Mouse (Mus musculus): ENCODE results near the gene Fxyd7.

Gene Fxyd7

DNA sequence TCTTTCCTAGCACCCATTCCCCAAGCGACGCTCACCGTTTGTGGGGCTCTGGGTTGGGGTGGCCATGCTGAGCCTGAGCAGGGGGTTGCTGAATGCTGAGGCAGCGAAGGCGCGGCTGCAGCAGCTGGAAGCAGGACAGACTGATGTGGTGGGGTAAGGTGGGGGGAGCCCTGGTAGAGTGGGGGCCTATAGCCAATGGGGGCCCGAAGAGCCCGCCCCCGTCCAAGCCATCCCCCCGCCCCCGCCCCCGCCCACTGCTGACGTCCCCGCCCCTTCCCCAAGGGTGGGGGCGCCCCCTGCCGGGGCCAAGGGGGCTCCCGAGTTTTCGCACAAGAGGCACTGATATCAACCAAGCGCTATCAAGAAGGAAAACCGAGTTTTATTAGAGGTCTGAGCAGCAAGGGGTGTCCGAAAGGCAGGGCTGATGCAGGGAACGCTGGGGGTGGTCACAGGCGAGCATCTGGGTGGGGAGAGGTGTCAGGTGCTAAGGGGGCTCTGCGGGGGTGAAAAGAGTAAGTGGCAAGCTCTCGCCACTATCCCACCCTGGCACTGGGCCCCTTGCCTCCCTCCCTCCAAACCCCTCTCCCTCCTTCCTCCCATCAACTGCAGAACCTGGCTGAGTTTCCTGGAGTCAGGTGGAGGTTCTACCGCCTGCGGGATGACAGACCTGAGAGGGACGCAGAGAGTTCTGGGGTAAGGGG, at the start of gene Fxyd7:
Gene Fxyd7, minus strand, starts transcription at position 147 of the 701 bp plus-strand sequence.
- peak; percentile 69 for DNase-seq

DNA sequence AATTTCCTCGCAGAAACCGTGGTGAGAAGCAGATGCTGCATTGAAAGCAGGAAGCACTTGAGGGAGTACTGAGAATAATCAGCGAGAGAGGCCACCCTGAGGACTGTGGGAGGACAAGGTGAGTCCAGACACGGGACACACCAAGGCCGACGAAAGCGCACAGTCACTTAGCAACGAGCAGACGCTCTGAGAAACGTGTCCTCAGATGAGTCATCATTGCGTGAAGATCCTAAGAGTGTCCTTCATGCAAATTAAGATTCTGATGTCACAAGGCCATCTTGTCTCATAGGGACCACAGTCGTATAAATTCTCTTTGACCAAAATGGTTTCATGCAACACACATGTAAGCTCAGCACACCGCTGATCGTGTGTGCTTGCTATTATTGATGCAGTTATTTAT, 49.5 kb upstream of the Fxyd7 start:
- no peak for DNase-seq

DNA sequence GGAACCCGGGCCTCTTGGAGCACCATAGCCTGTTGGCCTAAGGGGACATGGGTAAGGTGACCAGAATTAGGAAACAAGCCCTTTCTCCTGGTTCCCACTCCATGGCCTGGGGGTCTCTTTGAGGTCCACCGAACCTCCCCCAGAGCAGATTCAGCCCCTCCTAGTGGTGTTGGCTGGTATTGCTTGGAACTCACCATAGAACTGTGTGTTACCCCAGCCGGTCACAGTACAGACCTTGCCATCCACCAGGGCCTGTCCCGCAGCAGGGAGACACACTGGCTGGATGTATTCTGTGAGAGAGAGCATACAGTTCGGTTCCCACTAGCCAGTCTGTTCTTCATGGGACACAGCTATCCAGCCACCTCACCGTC, 48.3 kb upstream of the Fxyd7 start:
- peak; percentile 51 for DNase-seq

GRCm38 (mm10) chr7:31098697-31099611, 47.7 kb upstream of the Fxyd7 start:
- DNase-seq, result peak; percentile 43

DNA sequence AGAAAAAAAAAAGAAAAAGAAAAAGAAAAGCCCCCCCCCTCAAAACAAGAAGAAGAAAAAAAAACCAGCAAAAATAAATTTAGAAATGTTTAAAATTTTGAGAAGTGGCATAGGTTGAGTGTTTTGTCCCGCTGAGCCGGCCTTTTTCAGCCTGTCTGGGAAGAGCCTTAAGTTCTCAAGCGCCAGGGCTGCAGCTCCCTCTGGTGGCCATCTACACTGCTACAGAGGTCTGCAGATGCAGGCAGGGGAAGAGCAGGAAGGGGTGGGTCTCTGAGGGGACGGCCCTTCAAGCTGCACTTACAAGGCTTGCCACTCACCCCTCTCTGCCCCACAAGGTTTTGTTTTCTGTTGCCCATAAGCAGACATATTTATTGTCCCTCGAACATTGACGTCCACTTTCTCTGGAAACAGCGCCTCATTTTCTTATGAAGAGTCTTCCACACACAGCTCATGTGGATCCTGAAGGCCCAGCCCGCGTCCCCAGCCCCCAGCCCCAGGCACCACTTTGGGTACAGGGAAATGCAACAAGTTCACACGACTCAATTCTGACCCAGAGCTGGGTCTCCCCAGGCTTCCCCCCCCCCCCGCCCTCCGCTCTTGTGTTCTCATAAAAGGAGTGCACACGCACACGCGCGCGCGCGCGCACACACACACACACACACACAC, 46.4 kb upstream of the Fxyd7 start:
- peak; percentile 94 for DNase-seq

GRCm38 (mm10) chr7:31096892-31097564, 45.8 kb upstream of the Fxyd7 start:
- DNase-seq, result no peak

GRCm38 (mm10) chr7:31094774-31095501, 43.7 kb upstream of the Fxyd7 start:
- peak; percentile 78 for DNase-seq

- no peak for DNase-seq
Measured at GRCm38 (mm10) chr7:31089721-31090120, 38.5 kb upstream of the Fxyd7 start.

DNA sequence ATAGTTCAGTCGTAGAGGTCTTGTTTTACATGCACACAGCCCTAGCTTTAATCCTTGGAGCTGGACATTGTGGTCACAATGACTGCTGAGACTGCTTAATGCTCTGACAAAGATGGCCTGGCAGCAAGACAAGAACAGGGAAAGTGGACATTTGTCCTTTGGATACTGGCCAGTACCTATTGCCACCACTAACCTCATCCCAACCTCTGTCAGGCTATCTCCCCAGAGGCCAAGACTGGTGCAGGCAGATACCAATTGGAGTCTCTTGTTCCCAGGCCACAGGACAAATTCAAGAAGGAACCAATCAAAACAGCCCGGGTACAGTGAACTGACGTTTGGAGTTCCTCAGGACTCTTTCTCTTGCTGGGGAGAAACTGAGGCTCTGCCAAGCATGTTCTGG, 36.9 kb upstream of the Fxyd7 start:
- DNase-seq, result no peak

GRCm38 (mm10) chr7:31087262-31087661, 36.0 kb upstream of the Fxyd7 start:
- DNase-seq, result no peak

DNA sequence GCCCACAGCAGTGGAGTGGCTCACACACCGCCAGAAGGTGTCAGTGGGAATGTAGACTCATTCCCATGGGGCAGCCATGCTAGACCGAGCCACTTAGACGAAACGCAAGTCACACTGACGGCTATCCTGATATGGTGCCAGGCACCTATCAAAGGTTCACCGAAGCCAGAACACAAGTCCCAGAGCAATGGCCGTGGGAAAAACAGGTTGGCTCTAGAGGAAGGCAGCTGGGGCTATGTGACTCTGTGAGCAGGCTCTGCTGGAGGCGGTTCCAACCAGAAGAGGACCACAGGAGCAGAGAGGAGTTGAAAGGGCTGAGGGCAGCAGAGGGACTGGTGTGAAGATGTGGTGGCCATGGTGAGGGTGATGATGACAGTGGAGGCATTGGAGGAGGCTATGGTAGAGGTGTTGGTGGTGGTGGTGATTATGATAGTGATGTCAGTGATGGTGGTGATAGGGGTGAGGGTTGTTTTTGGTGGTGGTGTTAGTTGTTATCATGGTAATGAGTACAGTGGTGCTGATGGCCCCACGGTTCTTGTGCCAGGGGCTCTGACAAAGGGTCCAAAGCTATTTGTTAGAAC, 35.0 kb upstream of the Fxyd7 start:
- no peak for DNase-seq

- DNase-seq, result no peak
Measured at GRCm38 (mm10) chr7:31085171-31085570, 33.9 kb upstream of the Fxyd7 start.

- no peak for DNase-seq
Measured at GRCm38 (mm10) chr7:31084140-31084539, 32.9 kb upstream of the Fxyd7 start.

DNA sequence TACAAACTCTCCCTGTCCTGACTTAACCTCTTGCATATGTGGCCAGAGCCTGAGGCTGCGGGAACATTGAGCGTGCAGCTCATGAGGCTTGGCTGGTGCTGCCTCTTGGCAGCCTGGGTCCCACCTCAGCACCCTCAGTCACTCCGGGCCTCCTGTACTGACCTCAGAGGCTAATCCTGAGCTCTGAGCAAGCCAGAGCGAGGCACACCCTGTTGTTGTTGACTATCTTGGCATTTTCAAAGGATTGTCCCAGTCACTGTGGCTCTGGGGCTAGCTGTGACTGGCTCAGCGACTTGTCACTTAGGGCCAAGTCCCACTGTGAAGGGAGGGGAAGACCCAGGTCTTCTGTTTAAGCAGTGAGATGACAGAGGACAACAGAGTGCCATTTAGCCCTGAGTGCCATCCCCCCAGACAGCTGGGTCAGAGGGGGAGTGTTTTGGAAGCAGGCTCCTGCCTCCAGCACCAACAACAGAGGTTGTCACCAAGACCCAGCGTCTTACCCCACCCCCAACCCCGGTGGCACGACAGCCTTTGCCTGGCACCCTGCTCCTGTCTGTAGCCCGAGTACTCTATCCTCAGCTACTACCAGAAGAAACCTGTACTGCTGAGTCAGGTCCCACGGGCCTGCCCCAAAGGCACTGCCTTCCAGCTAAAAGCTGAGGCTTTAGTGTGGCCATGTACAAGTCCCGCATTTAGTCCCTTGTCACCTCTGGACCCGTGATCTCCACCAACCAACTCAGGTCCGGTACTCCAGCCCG, 31.7 kb upstream of the Fxyd7 start:
- no peak for DNase-seq

DNA sequence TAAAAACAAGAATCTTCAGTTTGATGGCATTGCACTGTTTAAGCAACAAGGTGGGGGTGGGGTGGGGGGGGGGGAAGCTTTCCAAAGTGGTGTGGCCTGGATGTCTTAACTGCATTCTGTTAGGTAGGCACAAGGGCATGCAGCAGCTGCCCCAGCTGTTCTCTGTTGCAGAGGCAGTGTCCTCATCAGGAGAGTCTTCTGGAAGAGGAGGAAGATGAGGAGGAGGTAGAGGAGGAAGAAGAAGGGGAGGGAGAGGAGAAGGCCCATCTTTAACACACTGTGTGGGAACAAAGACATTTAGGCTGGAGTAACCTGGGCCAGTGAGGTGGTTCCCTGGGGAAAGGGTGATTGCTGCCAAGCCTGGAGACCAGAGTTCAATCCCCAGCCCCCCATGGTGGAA, 30.8 kb upstream of the Fxyd7 start:
- no peak for DNase-seq

- DNase-seq, result no peak
Measured at GRCm38 (mm10) chr7:31081106-31081505, 29.8 kb upstream of the Fxyd7 start.

DNA sequence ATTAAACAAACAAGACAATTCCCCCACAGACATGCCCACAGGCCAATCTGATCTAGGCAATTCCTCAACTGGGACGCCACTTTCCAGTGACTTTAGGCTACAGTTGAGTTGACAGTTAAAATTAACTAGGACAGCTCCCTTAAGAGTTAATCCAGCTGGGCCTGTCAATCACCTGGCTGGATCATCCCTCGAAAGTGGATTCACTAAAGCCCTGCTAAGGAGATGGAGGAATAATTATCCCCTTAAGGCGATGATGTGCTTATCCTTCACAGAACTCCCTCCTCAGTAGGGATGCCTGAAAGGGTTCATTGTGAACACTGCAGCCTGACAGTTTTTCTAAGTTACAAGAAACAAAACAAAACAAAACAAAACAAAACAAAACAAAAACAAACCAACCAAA, 29.3 kb upstream of the Fxyd7 start:
- no peak for DNase-seq

- no peak for DNase-seq
Measured at GRCm38 (mm10) chr7:31079670-31080069, 28.4 kb upstream of the Fxyd7 start.

DNA sequence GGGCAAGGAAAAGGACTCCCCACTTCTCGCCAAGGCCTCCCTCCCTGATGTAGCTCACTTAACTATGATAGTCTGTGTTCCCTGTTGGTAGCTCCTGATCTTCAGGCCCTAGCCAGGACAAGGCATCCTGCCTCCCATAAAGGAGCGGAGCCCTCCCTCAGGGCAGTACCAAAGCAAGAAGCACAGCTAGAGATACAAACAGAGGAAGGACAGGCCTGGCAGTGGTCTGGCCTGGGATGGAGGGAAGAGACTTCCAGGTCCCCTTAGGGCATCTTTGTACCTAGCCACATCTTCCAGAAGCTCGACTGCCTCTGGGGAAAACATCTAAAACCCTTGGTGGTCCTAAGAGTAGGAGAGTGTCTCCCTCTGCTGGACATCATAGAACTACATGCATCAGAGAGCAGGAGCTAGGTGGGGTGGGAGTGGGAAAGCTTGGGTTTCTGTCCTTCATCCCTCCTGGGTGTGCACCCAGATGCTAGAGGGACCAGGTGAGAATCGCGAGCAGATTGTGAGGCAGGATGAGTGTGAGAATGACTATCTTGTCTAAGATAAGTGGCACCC, 26.7 kb upstream of the Fxyd7 start:
- DNase-seq, result peak; percentile 37

DNA sequence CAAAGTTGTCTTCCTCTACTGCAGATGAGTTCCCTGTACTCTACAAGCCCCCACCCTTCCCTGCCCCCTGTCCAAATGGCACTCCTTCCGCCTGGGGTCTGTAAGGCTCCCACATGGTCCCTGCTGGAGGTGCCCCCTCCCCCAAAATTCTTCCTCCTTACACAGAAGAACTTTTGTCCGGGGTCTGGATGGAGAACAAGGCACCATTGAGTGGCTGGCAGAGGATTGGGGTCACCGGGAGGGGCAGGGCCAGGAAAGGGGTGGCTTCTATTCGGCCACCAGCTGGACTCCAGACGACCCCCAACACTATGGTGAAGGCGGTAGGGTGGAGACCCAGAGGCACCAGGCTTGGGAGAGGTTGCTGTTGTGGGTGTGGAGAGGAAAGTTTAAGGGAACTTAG, 26.2 kb upstream of the Fxyd7 start:
- no peak for DNase-seq

DNA sequence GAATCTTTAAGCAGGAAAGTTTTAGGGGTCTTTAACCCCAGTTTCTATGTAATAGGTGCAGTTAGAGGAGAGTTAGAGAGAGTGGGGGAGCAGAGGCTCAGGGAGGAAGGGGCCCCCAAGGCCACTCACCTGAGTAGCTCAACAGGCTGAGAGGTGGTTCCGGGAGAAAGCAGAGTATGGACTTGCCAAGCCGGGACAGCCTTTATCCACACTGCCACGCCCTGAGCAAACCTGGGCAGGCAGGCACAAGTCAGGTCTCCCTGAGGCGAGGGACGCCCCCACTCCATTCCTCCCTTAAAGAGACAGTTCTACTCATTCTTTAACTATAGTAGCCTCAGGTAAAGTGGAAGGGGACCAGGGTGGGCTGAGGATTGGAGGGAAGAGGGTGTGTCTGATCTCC, 25.2 kb upstream of the Fxyd7 start, which contains the start of gene Fxyd3:
Gene Fxyd3, minus strand, starts transcription at position 213 of the 400 bp plus-strand sequence.
- DNase-seq, result no peak

Data from thymus, postnatal 4 days (tissue).